Comparison of ENCODE assay signal across 8 mouse cellular contexts in genomic region chr5:77015544-77016482, GRCm38 (mm10). TPM values are rescaled to one million over a fixed set of nuclear protein-coding genes. Genes with fewer than 3 reads are reported as not detected.
DNase-seq lines count a peak whose midpoint lies in the region; ATAC-seq and TF ChIP-seq lines count a peak whose summit lies in the region.

TSS of gene Thegl (plus strand) at chr5:77016023.

- no peak within 1 kb of the TSS for H3K27ac ChIP-seq in embryonic facial prominence, embryonic 11.5 days (replicated peaks; ENCODE audit: low read depth, low read length)
- H3K27ac ChIP-seq in intestine, postnatal 0 days (ENCODE audit: low read depth, low read length): no peak within 1 kb of the TSS
- H3K27ac ChIP-seq in midbrain, embryonic 10.5 days (replicated peaks): 0 out of 2 replicates have a peak within 1 kb of the TSS, but pooled peaks have one; percentile 4

- H3K4me3 ChIP-seq in embryonic facial prominence, embryonic 11.5 days (ENCODE audit: low read depth, low read length): peak within 1 kb of the TSS; percentile 44
- H3K4me3 ChIP-seq in intestine, postnatal 0 days (ENCODE audit: low read depth, low read length): peak within 1 kb of the TSS; percentile 49
- peak within 1 kb of the TSS; percentile 66 for H3K4me3 ChIP-seq in midbrain, embryonic 10.5 days

- intact Hi-C loops in left cerebral cortex, postnatal 4 days (cut with DNase I): no loop called here

- no peaks in the 10 kb centered on the region for H3K27me3 ChIP-seq in embryonic facial prominence, embryonic 11.5 days (ENCODE audit: control insufficient read depth, insufficient read depth, low read length)
- no peaks in the 10 kb centered on the region for H3K27me3 ChIP-seq in intestine, postnatal 0 days (replicated peaks; ENCODE audit: control insufficient read depth, insufficient read depth, low read length)
- peaks cover 27% of the 10 kb centered on the region for H3K27me3 ChIP-seq in midbrain, embryonic 10.5 days (ENCODE audit: low read depth, poor library complexity, severe bottlenecking)

- H3K9ac ChIP-seq in embryonic facial prominence, embryonic 11.5 days (replicated peaks; ENCODE audit: low read length): no peak within 1 kb of the TSS
- H3K9ac ChIP-seq in intestine, postnatal 0 days (ENCODE audit: low read depth, low read length): no peak within 1 kb of the TSS

- H3K4me1 ChIP-seq in embryonic facial prominence, embryonic 11.5 days (ENCODE audit: control insufficient read depth, insufficient read depth, low read length): no peaks in the 10 kb centered on the region
- H3K4me1 ChIP-seq in intestine, postnatal 0 days (replicated peaks; ENCODE audit: control insufficient read depth, insufficient read depth, low read length): no peaks in the 10 kb centered on the region
- peaks cover 12% of the 10 kb centered on the region for H3K4me1 ChIP-seq in midbrain, embryonic 10.5 days

- peak within 1 kb of the TSS; percentile 76 for H3K4me2 ChIP-seq in embryonic facial prominence, embryonic 11.5 days (ENCODE audit: low read depth, low read length)
- peak within 1 kb of the TSS; percentile 77 for H3K4me2 ChIP-seq in intestine, postnatal 0 days (replicated peaks; ENCODE audit: low read depth)

- no peaks in the 10 kb centered on the region for H3K9me3 ChIP-seq in embryonic facial prominence, embryonic 11.5 days (replicated peaks; ENCODE audit: control insufficient read depth, low read length)
- no peaks in the 10 kb centered on the region for H3K9me3 ChIP-seq in intestine, postnatal 0 days (ENCODE audit: control insufficient read depth)
- H3K9me3 ChIP-seq in midbrain, embryonic 10.5 days (replicated peaks): no peaks in the 10 kb centered on the region

- DNase-seq in adrenal gland, postnatal 4 days (ENCODE audit: low spot score in 2 of 2): peak; percentile 43 to 58
- peak; percentile 85 for DNase-seq in embryonic facial prominence, embryonic 11.5 days (ENCODE audit: low spot score)
- DNase-seq in left cerebral cortex, postnatal 4 days: peak; percentile 71
- peak; percentile 86 for DNase-seq in midbrain, embryonic 10.5 days (ENCODE audit: low spot score)
- DNase-seq in right cerebral cortex, postnatal 25 days: peak; percentile 71
- DNase-seq in urinary bladder, postnatal 25 days (ENCODE audit: low spot score): peak; percentile 77

- no peak for TF ChIP-seq CTCF in intestine, postnatal 0 days (IDR thresholded peaks at IDR 0.05; ENCODE audit: low read depth)

- ATAC-seq in embryonic facial prominence, embryonic 11.5 days (replicated peaks; ENCODE audit: insufficient number of reproducible peaks, low FRiP score, low TSS enrichment, low read depth): peak; percentile 95
- ATAC-seq in granulocyte monocyte progenitor cell, adult 5-6 weeks (replicated peaks; ENCODE audit: poor library complexity, severe bottlenecking): peak; percentile 90
- ATAC-seq in intestine, postnatal 0 days: peak; percentile 96

- no peaks in the 10 kb centered on the region for H3K36me3 ChIP-seq in embryonic facial prominence, embryonic 11.5 days (replicated peaks; ENCODE audit: control insufficient read depth, insufficient read depth, low read depth, low read length)
- H3K36me3 ChIP-seq in intestine, postnatal 0 days (ENCODE audit: control insufficient read depth, insufficient read depth): no peaks in the 10 kb centered on the region
- no peaks in the 10 kb centered on the region for H3K36me3 ChIP-seq in midbrain, embryonic 10.5 days

- WGBS in embryonic facial prominence, embryonic 11.5 days: 10% methylated on average over 57 of the region's 57 CpGs
- WGBS in intestine, postnatal 0 days: 13% methylated on average over 57 of the region's 57 CpGs
- 10% methylated on average over 57 of the region's 57 CpGs for WGBS in midbrain, embryonic 10.5 days

RNA-seq across cellular contexts. Expression of gene Thegl, which starts in this region (rescaled TPM):
- under 1 TPM; 0.28 to 0.31 TPM for total RNA-seq in adrenal gland, postnatal 4 days (2021)
- 0.13 TPM in 1 of 2 replicates, not detected in the other for polyA plus RNA-seq in embryonic facial prominence, embryonic 11.5 days (2014; fragmentation: Nextera tagmentation; extraction: Ambion mirVana)
- total RNA-seq in granulocyte monocyte progenitor cell, adult 5-6 weeks (2014; fragmentation: Nextera tagmentation): not detected in 2 replicates
- not detected in 2 replicates for total RNA-seq in granulocyte monocyte progenitor cell, adult 5-6 weeks (2017)
- 5.7 and 6.3 TPM in 2 replicates for polyA plus RNA-seq in intestine, postnatal 0 days (2015; fragmentation: Nextera tagmentation; extraction: Ambion mirVana)
- total RNA-seq in left cerebral cortex, postnatal 4 days (2021): 1 to 10 TPM; 2.7 to 3.3 TPM
- 0.12 TPM in 1 of 2 replicates, not detected in the other for polyA plus RNA-seq in midbrain, embryonic 10.5 days (2016; fragmentation: Nextera tagmentation; extraction: Ambion mirVana)

Comparison
In these comparisons a context has a peak if more than half of its experiments do, and no peak if none do; other contexts are left out.
1. Peak in DNase-seq in adrenal gland, postnatal 4 days; RNA of the gene not detected or under 1 TPM.
2. Peak in DNase-seq, ATAC-seq, H3K4me3 ChIP-seq and H3K4me2 ChIP-seq in embryonic facial prominence, embryonic 11.5 days; RNA of the gene not detected or under 1 TPM.
3. Peak in ATAC-seq in granulocyte monocyte progenitor cell, adult 5-6 weeks; RNA of the gene not detected or under 1 TPM.
4. Peak in DNase-seq, H3K4me3 ChIP-seq and H3K27ac ChIP-seq in midbrain, embryonic 10.5 days; RNA of the gene not detected or under 1 TPM.